Mouse (Mus musculus) MEL (cell line): ENCODE data around the gene Dppa4. TPM values are rescaled to one million over a fixed set of nuclear protein-coding genes. Genes with fewer than 3 reads are reported as not detected.

Experiments used
- DNase-seq: peaks from one replicate; pipeline ENCODE4 v3.0.0; 2011; ENCODE audit warnings: low read depth, low spot score
- H3K27ac ChIP-seq: 2 replicates; pipeline ENCODE4 v1.5.1; 2012; ENCODE audit warnings: low read depth, mild to moderate bottlenecking, control low read depth, low read length, moderate library complexity; ENCODE audit not compliant: control insufficient read depth
- H3K27me3 ChIP-seq, 2 experiments: fragments of 150-350 bp in 1 of 2; sonication (generic) in 1 of 2; 2 replicates each; pipeline ENCODE4 v1.6.1; 2012; ENCODE audit warnings: low read length in 2 of 2, mild to moderate bottlenecking in 2 of 2, improper control_type of control experiment in 1 of 2, moderate library complexity in 1 of 2; ENCODE audit not compliant: insufficient read depth in 2 of 2, control insufficient read depth in 1 of 2
- H3K36me3 ChIP-seq, 2 experiments: 2 replicates each; pipeline ENCODE4 v1.6.1; 2012 to 2014; ENCODE audit warnings: low read length in 2 of 2, improper control_type of control experiment in 1 of 2, inconsistent platforms in 1 of 2, mild to moderate bottlenecking in 1 of 2; ENCODE audit not compliant: insufficient read depth in 2 of 2, control insufficient read depth in 1 of 2
- H3K4me1 ChIP-seq, 2 experiments: fragments of 150-350 bp in 1 of 2; sonication (generic) in 1 of 2; 2 replicates each; pipeline ENCODE4 v1.6.1; 2012; ENCODE audit warnings: low read length in 2 of 2, improper control_type of control experiment in 1 of 2, mild to moderate bottlenecking in 1 of 2; ENCODE audit not compliant: insufficient read depth in 2 of 2, control insufficient read depth in 1 of 2
- H3K4me3 ChIP-seq, 2 experiments: fragments of 150-350 bp in 1 of 2; sonication (generic) in 1 of 2; 2 replicates each; pipeline ENCODE4 v1.5.1; 2012; ENCODE audit warnings: low read depth in 2 of 2, low read length in 2 of 2, mild to moderate bottlenecking in 2 of 2, moderate library complexity in 2 of 2, control low read depth in 1 of 2, improper control_type of control experiment in 1 of 2; ENCODE audit not compliant: control insufficient read depth in 1 of 2, insufficient read depth in 1 of 2
- H3K79me2 ChIP-seq: 2 replicates; pipeline ENCODE4 v1.6.1; 2012; ENCODE audit warnings: mild to moderate bottlenecking, low read length, moderate library complexity; ENCODE audit not compliant: control insufficient read depth, poor library complexity, insufficient read depth
- H3K9ac ChIP-seq: 2 replicates; pipeline ENCODE4 v1.6.1; 2012; ENCODE audit warnings: low read depth, mild to moderate bottlenecking, control low read depth, low read length, moderate library complexity; ENCODE audit not compliant: control insufficient read depth, poor library complexity, severe bottlenecking
- H3K9me3 ChIP-seq: fragments of 150-350 bp; sonication (generic); replicated peaks from 2 replicates; pipeline ENCODE4 v1.6.1; 2012; ENCODE audit warnings: mild to moderate bottlenecking, low read length, improper control_type of control experiment, moderate library complexity; ENCODE audit not compliant: insufficient read depth
- CHD1 ChIP-seq: IDR thresholded peaks from 2 replicates; pipeline ENCODE4 v1.6.1; 2012; ENCODE audit warnings: low read depth, mild to moderate bottlenecking, inconsistent platforms, low read length, improper control_type of control experiment
- CHD2 ChIP-seq: IDR thresholded peaks from 2 replicates; pipeline ENCODE4 v1.6.1; 2011; ENCODE audit warnings: low read length, improper control_type of control experiment
- CTCF ChIP-seq, 3 experiments: IDR thresholded peaks in 2 of 3; conservative IDR thresholded peaks in 1 of 3; 2 replicates each; pipeline ENCODE4 v1.5.1; 2011 to 2012; ENCODE audit warnings: low read length in 3 of 3, low read depth in 2 of 3, mild to moderate bottlenecking in 2 of 3, improper control_type of control experiment in 1 of 3, inconsistent platforms in 1 of 3, mixed read lengths in 1 of 3, moderate library complexity in 1 of 3; ENCODE audit not compliant: control insufficient read depth in 1 of 3, insufficient read depth in 1 of 3, poor library complexity in 1 of 3, severe bottlenecking in 1 of 3
- ELF1 ChIP-seq: IDR thresholded peaks from 2 replicates; pipeline ENCODE4 v1.6.1; 2014; ENCODE audit warnings: low read depth, mild to moderate bottlenecking, inconsistent platforms, low read length, improper control_type of control experiment, moderate library complexity
- EP300 ChIP-seq, 2 experiments: IDR thresholded peaks; 2 replicates each; pipeline ENCODE4 v1.6.1; 2011; ENCODE audit warnings: improper control_type of control experiment in 2 of 2, low read length in 2 of 2, low read depth in 1 of 2, mild to moderate bottlenecking in 1 of 2
- ETS1 ChIP-seq: IDR thresholded peaks from 2 replicates; pipeline ENCODE4 v1.6.1; 2012; ENCODE audit warnings: low read depth, mild to moderate bottlenecking, inconsistent platforms, low read length, improper control_type of control experiment, moderate library complexity
- GATA1 ChIP-seq: IDR thresholded peaks from 2 replicates; pipeline ENCODE4 v1.6.1; 2011; ENCODE audit warnings: low read depth, low read length, improper control_type of control experiment
- MAFK ChIP-seq: IDR thresholded peaks from 2 replicates; pipeline ENCODE4 v1.6.1; 2011; ENCODE audit warnings: low read depth, mild to moderate bottlenecking, low read length, improper control_type of control experiment, borderline replicate concordance
- MAX ChIP-seq: IDR thresholded peaks from 2 replicates; pipeline ENCODE4 v1.6.1; 2011; ENCODE audit warnings: low read length, improper control_type of control experiment
- MAZ ChIP-seq: IDR thresholded peaks from 2 replicates; pipeline ENCODE4 v1.6.1; 2012; ENCODE audit warnings: low read depth, mild to moderate bottlenecking, inconsistent platforms, low read length, improper control_type of control experiment
- MYC ChIP-seq: IDR thresholded peaks from 2 replicates; pipeline ENCODE4 v1.6.1; 2011; ENCODE audit warnings: low read depth, mild to moderate bottlenecking, low read length, improper control_type of control experiment, moderate library complexity
- NELFE ChIP-seq: IDR thresholded peaks from 2 replicates; pipeline ENCODE4 v1.6.1; 2011; ENCODE audit warnings: low read depth, low read length, improper control_type of control experiment
- NRF1 ChIP-seq: IDR thresholded peaks from 2 replicates; pipeline ENCODE4 v1.6.1; 2014; ENCODE audit warnings: low read depth, mild to moderate bottlenecking, inconsistent platforms, low read length, improper control_type of control experiment, moderate library complexity; ENCODE audit not compliant: poor library complexity, insufficient read depth, severe bottlenecking
- RAD21 ChIP-seq: IDR thresholded peaks from 2 replicates; pipeline ENCODE4 v1.6.1; 2011; ENCODE audit warnings: mild to moderate bottlenecking, low read depth, low read length, improper control_type of control experiment
- SMC3 ChIP-seq: IDR thresholded peaks from 2 replicates; pipeline ENCODE4 v1.6.1; 2011; ENCODE audit warnings: low read depth, low read length, improper control_type of control experiment
- TCF12 ChIP-seq: IDR thresholded peaks from 2 replicates; pipeline ENCODE4 v1.6.1; 2014; ENCODE audit warnings: low read depth, mild to moderate bottlenecking, inconsistent platforms, low read length, improper control_type of control experiment, moderate library complexity
- UBTF ChIP-seq: IDR thresholded peaks from 2 replicates; pipeline ENCODE4 v1.6.1; 2012; ENCODE audit warnings: low read depth, mild to moderate bottlenecking, inconsistent platforms, low read length, improper control_type of control experiment, moderate library complexity, borderline replicate concordance; ENCODE audit not compliant: insufficient read depth
- USF1 ChIP-seq: IDR thresholded peaks from 2 replicates; pipeline ENCODE4 v1.6.1; 2014; ENCODE audit warnings: low read depth, mild to moderate bottlenecking, inconsistent platforms, low read length, improper control_type of control experiment, moderate library complexity
- ZC3H11A ChIP-seq: IDR thresholded peaks from 2 replicates; pipeline ENCODE4 v1.6.1; 2012; ENCODE audit warnings: low read depth, mild to moderate bottlenecking, inconsistent platforms, low read length, improper control_type of control experiment
- ZKSCAN1 ChIP-seq: IDR thresholded peaks from 2 replicates; pipeline ENCODE4 v1.6.1; 2012; ENCODE audit warnings: low read depth, mild to moderate bottlenecking, inconsistent platforms, low read length, improper control_type of control experiment, moderate library complexity
- ZMIZ1 ChIP-seq: IDR thresholded peaks from 2 replicates; pipeline ENCODE4 v1.6.1; 2012; ENCODE audit warnings: low read depth, mild to moderate bottlenecking, inconsistent platforms, low read length, improper control_type of control experiment, moderate library complexity
- polyA plus RNA-seq, 2 experiments: library from polyadenylated mRNA; stranded (reverse) in 1 of 2; unstranded in 1 of 2; fragments of >175 nt in 1 of 2; fragments of >200 nt in 1 of 2; gene quantifications; 2 replicates each; pipeline versions ENCODE4 v1.2.1 to v1.2.4; 2012; ENCODE audit warnings: low replicate concordance in 2 of 2, low read depth in 1 of 2; ENCODE audit not compliant: insufficient read length in 2 of 2, insufficient read depth in 1 of 2, missing spikeins in 1 of 2
- total RNA-seq: library from RNA; depleted of rRNA; stranded (reverse); fragments of 300-350 nt; gene quantifications from 2 replicates; pipeline ENCODE4 v1.2.3, GENCODE M21; 2012

The Dppa4 gene
- total and polyA plus RNA-seq, 3 experiments = not detected

GRCm38 (mm10) chr16:48320781-48321180 is 37.2 kb downstream of the Dppa4 start:
- no peak overlapping the region for H3K4me3 ChIP-seq
- H3K9ac ChIP-seq = no peak overlapping the region
- no peak for TF ChIP-seq GATA1
- TF ChIP-seq CTCF (IDR thresholded peaks at IDR 0.05 in 2 of 3, conservative IDR thresholded peaks at IDR 0.05 in 1 of 3; ENCODE audit: control insufficient read depth in 1 of 3, insufficient read depth in 1 of 3, low read depth in 2 of 3, low read length in 3 of 3, poor library complexity in 1 of 3, severe bottlenecking in 1 of 3) = peak in 2 of 3 experiments; percentile 5 to 11; a peak in 1 of 6 replicates
- TF ChIP-seq MAFK = no peak
- peak; percentile 2 for DNase-seq
- no peaks in the 10 kb centered on the region for H3K27me3 ChIP-seq
- H3K27ac ChIP-seq = no peak overlapping the region
- no peaks in the 10 kb centered on the region for H3K79me2 ChIP-seq
- no peaks in the 10 kb centered on the region for H3K36me3 ChIP-seq
- H3K9me3 ChIP-seq = no peaks in the 10 kb centered on the region
- H3K4me1 ChIP-seq = no peaks in the 10 kb centered on the region

GRCm38 (mm10) chr16:48323133-48323532 is 39.6 kb downstream of the Dppa4 start:
- Histone ChIP-seq H3K36me3 (no peaks in the 10 kb centered on the region), H3K9me3 (no peaks in the 10 kb centered on the region), H3K4me3 (no peak overlapping the region), H3K27ac (no peak overlapping the region), H3K27me3 (no peaks in the 10 kb centered on the region), H3K9ac (no peak overlapping the region), H3K79me2 (no peaks in the 10 kb centered on the region), H3K4me1 (no peaks in the 10 kb centered on the region)
- no peak for DNase-seq
- no peak for TF ChIP-seq USF1
- TF ChIP-seq CTCF (IDR thresholded peaks at IDR 0.05 in 2 of 3, conservative IDR thresholded peaks at IDR 0.05 in 1 of 3; ENCODE audit: control insufficient read depth in 1 of 3, insufficient read depth in 1 of 3, low read depth in 2 of 3, low read length in 3 of 3, poor library complexity in 1 of 3, severe bottlenecking in 1 of 3) = no peak
- no peak for TF ChIP-seq MYC
- TF ChIP-seq RAD21 = no peak
- no peak for TF ChIP-seq SMC3
- TF ChIP-seq TCF12 = no peak
- no peak for TF ChIP-seq CHD1
- TF ChIP-seq NRF1 = no peak

GRCm38 (mm10) chr16:48323602-48324345 is 40.2 kb downstream of the Dppa4 start:
- H3K27me3 ChIP-seq = no peaks in the 10 kb centered on the region
- H3K36me3 ChIP-seq = no peaks in the 10 kb centered on the region
- TF ChIP-seq ETS1 (no peak), MAZ (no peak), NELFE (no peak), CHD2 (no peak), ZKSCAN1 (no peak), TCF12 (no peak), EP300 (IDR thresholded peaks at IDR 0.05; ENCODE audit: low read depth in 1 of 2, low read length in 2 of 2) (no peak), ZMIZ1 (no peak), ZC3H11A (no peak), ELF1 (no peak), UBTF (no peak), CHD1 (no peak), MYC (no peak), GATA1 (no peak), MAX (no peak)
- no peaks in the 10 kb centered on the region for H3K4me1 ChIP-seq
- DNase-seq = no peak
- H3K79me2 ChIP-seq = no peaks in the 10 kb centered on the region
- H3K9me3 ChIP-seq = no peaks in the 10 kb centered on the region
- no peak overlapping the region for H3K9ac ChIP-seq
- no peak overlapping the region for H3K4me3 ChIP-seq
- H3K27ac ChIP-seq = no peak overlapping the region
